Mouse (Mus musculus) liver, adult 2 months (tissue): Measurements from ENCODE around the gene Tmem117. TPM values are rescaled to one million over a fixed set of nuclear protein-coding genes. Genes with fewer than 3 reads are reported as not detected.

ENCODE experiments used
- DNase-seq: peaks from one replicate; pipeline ENCODE4 v3.0.0-alpha.2; 2011; ENCODE audit warnings: low read depth, low spot score; ENCODE audit errors: extremely low read depth
- H3K27ac ChIP-seq: fragments of 200-500 bp; replicated peaks from 2 replicates; pipeline ENCODE4 v1.5.1; 2012; ENCODE audit warnings: low read depth, mild to moderate bottlenecking, control low read depth, inconsistent platforms, low read length; ENCODE audit not compliant: insufficient read depth
- H3K27me3 ChIP-seq: fragments of 200-500 bp; 2 replicates; pipeline ENCODE4 v1.6.1; 2012; ENCODE audit warnings: mild to moderate bottlenecking, moderate library complexity, low read length, inconsistent platforms; ENCODE audit not compliant: control insufficient read depth, insufficient read depth
- H3K36me3 ChIP-seq: fragments of 200-500 bp; 2 replicates; pipeline ENCODE4 v1.6.1; 2012; ENCODE audit warnings: low read length, inconsistent platforms; ENCODE audit not compliant: control insufficient read depth, insufficient read depth
- H3K4me1 ChIP-seq: fragments of 200-500 bp; 2 replicates; pipeline ENCODE4 v1.6.1; 2011; ENCODE audit warnings: low read length; ENCODE audit not compliant: control insufficient read depth, insufficient read depth
- H3K4me3 ChIP-seq: fragments of 200-500 bp; 2 replicates; pipeline ENCODE4 v1.5.1; 2011; ENCODE audit warnings: low read depth, mild to moderate bottlenecking, control low read depth, low read length, moderate library complexity; ENCODE audit not compliant: insufficient read depth
- H3K79me2 ChIP-seq: fragments of 200-500 bp; 2 replicates; pipeline ENCODE4 v1.6.1; 2012; ENCODE audit warnings: inconsistent platforms, mild to moderate bottlenecking, low read length, moderate library complexity; ENCODE audit not compliant: control insufficient read depth, insufficient read depth
- H3K9ac ChIP-seq: fragments of 200-500 bp; 2 replicates; pipeline ENCODE4 v1.6.1; 2012; ENCODE audit warnings: low read depth, mild to moderate bottlenecking, control low read depth, inconsistent platforms, low read length
- CTCF ChIP-seq: fragments of 200-500 bp; IDR thresholded peaks from 2 replicates; pipeline ENCODE4 v1.5.1; 2011; ENCODE audit warnings: low read depth, low read length, control low read depth
- POLR2A ChIP-seq: fragments of 200-500 bp; IDR thresholded peaks from 2 replicates; pipeline ENCODE4 v1.6.1; 2011; ENCODE audit warnings: low read length, control low read depth; ENCODE audit not compliant: insufficient read depth; ENCODE audit errors: extremely low read depth
- WGBS: fragments of 180-500 bp; shearing (Covaris S2); methylation state at CpG from one replicate; pipeline ENCODE4 v1.1.7; 2018; 5-methylcytosine and 5-hydroxymethylcytosine counted together
- polyA plus RNA-seq: library from polyadenylated mRNA; depleted of rRNA; stranded (reverse); fragments of >200 nt; gene quantifications from 2 replicates; pipeline ENCODE4 v1.2.3, GENCODE M21; 2012
- total RNA-seq: library from RNA; depleted of rRNA; stranded (reverse); fragments of >200 nt; gene quantifications from 2 replicates; pipeline ENCODE4 v1.2.3, GENCODE M21; 2014

Tmem117 gene
- total and polyA plus RNA-seq, 2 experiments = 0.46 TPM; not detected in 1

DNA sequence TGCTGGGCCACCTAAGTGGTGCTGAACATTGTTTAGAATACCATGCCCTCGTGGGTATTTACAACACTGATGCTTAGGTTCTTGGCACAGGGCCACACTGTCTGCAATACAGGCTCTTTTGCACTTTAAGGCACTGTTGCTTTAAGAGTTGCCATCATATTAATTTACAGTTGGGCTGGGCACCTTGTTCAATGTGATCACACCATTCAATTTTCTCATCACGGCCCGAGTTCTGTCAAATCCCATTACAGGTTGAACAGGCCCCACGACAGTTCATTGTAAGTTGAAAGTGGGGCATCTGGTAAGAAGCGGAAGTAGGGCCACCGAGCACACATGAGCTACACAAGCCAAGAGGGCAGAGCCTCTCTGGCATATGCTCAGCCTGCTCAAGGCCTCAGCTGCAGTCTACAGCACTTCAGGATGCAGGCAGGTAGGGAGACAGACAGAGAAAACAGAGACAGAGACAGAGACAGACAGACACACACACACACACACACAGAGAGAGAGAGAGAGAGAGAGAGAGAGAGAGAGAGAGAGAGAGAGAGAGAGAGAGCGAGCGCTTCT, 478.3 kb downstream of the Tmem117 start:
- no peaks in the 10 kb centered on the region for H3K27me3 ChIP-seq
- H3K36me3 ChIP-seq = no peaks in the 10 kb centered on the region
- H3K27ac ChIP-seq = no peak overlapping the region
- 85% methylated on average over 8 of the region's 8 CpGs for WGBS
- no peak overlapping the region for H3K4me3 ChIP-seq
- no peaks in the 10 kb centered on the region for H3K4me1 ChIP-seq
- no peak for DNase-seq
- TF ChIP-seq POLR2A = no peak
- no peak for TF ChIP-seq CTCF
- H3K79me2 ChIP-seq = no peaks in the 10 kb centered on the region
- no peak overlapping the region for H3K9ac ChIP-seq

DNA sequence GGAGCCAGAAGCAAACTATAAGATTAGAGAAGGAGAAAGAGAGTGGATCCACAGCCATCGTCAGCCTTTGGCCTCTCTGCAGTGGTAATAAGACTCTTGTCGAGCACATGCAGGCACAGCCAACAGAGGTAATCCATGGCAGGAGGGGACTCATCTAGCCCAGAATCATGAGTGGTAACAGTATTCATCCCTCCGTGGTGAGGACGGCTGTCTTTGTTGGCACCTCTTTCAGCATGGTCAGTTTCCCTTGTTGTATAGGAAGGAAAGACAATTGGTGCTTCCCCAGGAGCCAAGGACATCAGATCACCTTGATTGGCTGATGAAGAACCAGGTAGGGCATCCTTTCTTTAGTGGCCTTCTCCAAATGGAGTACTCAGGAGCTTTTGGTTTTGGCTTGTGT, 479.6 kb downstream of the Tmem117 start:
- Histone ChIP-seq H3K27me3 (no peaks in the 10 kb centered on the region), H3K4me1 (no peaks in the 10 kb centered on the region), H3K9ac (no peak overlapping the region), H3K4me3 (no peak overlapping the region), H3K79me2 (no peaks in the 10 kb centered on the region), H3K27ac (no peak overlapping the region), H3K36me3 (no peaks in the 10 kb centered on the region)
- 87% methylated on average over 4 of the region's 4 CpGs for WGBS
- DNase-seq = no peak
- no peak for TF ChIP-seq POLR2A
- TF ChIP-seq CTCF = no peak

DNA sequence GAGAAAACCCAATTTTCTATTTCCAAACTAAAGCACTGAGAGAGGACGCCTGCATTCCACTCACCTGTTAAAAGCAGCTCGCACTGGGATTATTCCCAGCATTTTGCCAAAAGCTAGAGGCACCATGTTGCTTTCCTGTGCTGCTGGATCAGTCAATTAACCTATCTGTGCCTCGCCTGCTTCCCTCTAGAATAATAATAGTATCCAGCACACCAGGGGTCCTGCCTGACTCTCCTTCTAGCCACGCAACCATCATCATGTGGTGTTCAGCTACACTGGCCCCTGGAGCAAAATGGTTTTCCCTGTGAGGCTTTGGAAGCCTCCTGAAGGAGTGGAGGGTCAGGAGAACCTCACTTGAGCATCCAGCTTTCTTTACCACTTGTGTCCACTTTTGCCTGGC, 502.4 kb downstream of the Tmem117 start:
- Histone ChIP-seq H3K36me3 (no peaks in the 10 kb centered on the region), H3K4me1 (no peaks in the 10 kb centered on the region), H3K27ac (no peak overlapping the region), H3K4me3 (no peak overlapping the region), H3K79me2 (no peaks in the 10 kb centered on the region), H3K9ac (no peak overlapping the region), H3K27me3 (no peaks in the 10 kb centered on the region)
- 71% methylated on average over 4 of the region's 4 CpGs for WGBS
- no peak for DNase-seq
- no peak for TF ChIP-seq CTCF
- TF ChIP-seq POLR2A = no peak

DNA sequence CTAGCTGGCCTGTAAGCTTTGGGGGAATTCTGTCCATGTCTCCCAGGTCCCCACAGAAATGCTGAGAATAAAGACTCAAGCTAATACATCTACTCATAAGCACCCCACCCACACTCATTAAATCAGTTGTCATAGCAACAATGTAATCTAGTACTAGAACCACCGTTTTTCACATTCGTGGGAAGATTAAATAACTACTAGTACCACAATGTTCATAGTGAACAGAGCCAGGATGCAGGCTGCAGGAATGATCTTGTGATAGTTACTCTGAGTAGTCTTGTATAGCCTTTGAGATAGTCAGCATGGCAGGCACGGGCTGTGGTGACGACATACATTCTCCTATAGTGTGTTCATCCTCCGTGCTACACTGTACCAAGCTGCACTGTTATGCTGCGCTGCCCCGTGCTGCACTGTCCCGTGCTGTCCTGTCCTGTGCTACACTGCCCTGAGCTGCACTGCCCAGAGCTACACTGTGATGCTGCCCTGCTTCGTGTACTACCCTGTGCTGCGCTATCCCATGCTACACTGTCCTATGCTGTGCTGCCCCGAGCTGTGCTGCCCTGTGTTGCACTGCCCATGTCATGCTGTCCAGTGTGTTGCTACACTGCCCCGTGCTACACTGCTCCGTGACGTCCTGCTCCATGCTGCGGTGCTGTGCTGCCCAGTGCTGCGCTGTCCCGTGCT, 507.0 kb downstream of the Tmem117 start:
- no peak for DNase-seq
- TF ChIP-seq CTCF = no peak
- no peak for TF ChIP-seq POLR2A
- Histone ChIP-seq H3K4me3 (no peak overlapping the region), H3K36me3 (no peaks in the 10 kb centered on the region), H3K9ac (no peak overlapping the region), H3K79me2 (no peaks in the 10 kb centered on the region), H3K27me3 (no peaks in the 10 kb centered on the region), H3K27ac (no peak overlapping the region), H3K4me1 (no peaks in the 10 kb centered on the region)
- WGBS = 94% methylated on average over 17 of the region's 17 CpGs

DNA sequence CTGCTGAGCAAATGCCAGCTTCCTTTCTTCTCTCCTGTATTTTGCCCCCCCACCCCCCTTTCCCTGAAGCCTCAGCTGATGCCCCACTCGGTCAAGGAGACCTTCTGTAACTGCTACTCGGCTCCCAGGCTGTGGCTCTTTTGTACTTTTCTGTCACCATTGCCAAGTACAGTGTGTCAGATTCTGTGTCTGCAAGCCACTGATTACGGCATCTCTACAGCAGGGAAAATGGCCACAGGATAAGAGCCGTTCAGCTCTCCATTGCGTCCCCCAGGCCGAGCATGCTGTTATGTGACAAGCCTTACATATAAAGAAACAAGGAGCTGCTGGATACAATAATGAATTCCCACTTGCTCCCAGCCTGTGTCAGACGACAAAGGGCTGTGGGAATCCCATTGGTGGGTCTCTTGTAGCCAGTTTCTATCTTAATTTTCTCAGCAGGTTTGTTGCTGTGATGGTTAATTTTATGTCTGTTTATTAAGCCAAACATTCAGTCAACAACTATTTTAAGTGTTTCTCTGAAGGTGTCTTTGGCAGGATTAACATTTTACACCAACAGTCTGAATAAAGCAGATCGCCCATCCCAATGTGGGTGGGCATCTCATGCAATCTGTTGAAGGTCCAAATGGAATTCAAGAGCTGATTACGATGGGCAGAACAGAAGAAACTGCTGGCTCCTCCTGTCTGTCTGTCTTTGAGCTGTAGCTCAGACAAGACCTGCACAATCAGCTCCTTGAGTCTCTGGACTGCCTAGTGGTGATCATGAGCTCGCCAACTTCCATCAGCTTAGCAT, 508.2 kb downstream of the Tmem117 start:
- H3K79me2 ChIP-seq = no peaks in the 10 kb centered on the region
- no peaks in the 10 kb centered on the region for H3K27me3 ChIP-seq
- H3K4me1 ChIP-seq = no peaks in the 10 kb centered on the region
- H3K27ac ChIP-seq = no peak overlapping the region
- 77% methylated on average over 10 of the region's 10 CpGs for WGBS
- DNase-seq = no peak
- TF ChIP-seq POLR2A = no peak
- TF ChIP-seq CTCF = no peak
- no peak overlapping the region for H3K9ac ChIP-seq
- H3K36me3 ChIP-seq = no peaks in the 10 kb centered on the region
- no peak overlapping the region for H3K4me3 ChIP-seq
